Mouse (Mus musculus): ENCODE results near the gene H2-Ab1.

Gene H2-Ab1

DNA sequence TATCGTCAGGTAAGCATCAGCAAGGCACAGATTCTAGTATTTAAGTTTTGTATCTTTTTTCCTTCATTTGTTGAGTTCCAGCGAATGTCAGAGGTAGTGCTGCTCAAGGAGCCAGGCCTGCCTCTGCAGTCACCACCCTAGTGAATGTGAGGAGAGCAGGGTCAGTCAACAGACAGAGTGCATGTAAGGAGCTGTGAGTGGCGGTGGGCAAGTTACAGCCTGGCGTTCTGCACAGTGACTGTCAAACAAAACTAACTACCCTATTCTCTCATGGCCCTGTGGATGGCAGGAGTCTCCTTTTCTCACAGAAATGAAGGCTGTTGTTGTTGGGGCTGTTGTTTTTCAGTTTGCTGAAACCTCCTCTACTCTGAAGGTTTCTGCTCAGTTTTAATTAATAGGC is 27.9 kb downstream of the H2-Ab1 start:
- no peak for DNase-seq (ENCODE audit: low spot score in 2 of 2)

DNA sequence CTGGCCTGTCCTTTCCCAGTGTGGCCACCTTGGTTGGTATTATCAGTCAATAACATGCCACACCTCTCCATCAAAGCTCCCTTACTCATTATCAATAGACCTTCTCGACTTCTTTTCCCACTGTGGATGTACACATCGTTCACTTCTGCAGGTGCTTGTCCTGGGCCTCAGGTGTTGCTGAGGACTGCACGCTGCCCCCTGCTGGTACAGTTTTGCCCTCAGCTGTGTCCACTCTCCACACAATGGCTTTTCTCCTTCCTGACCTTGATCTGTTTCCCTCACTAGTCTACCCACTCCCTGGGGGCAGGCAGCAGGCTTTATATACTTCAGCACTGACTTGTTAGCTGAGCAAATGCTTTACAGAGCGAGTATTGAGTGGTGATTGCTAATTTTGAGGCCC is 28.4 kb downstream of the H2-Ab1 start:
- DNase-seq (ENCODE audit: low spot score in 2 of 2) = no peak

DNA sequence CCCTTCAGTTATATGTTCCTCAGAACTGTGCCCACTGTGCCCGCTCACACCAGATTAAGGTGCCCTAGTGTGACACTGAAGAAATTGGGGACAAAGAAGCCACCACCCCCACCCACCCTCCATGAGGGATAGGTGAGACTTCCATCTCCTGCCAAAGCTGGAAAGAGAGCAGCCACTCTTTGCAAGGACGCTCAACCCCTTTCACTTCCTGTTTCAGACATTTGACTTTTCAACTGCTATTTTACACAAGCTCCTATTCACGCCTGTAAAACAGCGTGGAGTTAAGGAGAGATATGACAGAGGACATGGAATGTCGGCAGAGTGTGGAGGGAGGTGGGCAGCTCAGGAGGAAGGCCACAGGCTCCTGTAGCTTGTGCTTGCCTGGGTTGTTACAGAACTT is 29.0 kb downstream of the H2-Ab1 start:
- no peak for DNase-seq (ENCODE audit: low spot score in 2 of 2)

- DNase-seq (ENCODE audit: low spot score in 2 of 2) = no peak
Observed at GRCm38 (mm10) chr17:34286999-34287398, 29.5 kb downstream of the H2-Ab1 start.

DNA sequence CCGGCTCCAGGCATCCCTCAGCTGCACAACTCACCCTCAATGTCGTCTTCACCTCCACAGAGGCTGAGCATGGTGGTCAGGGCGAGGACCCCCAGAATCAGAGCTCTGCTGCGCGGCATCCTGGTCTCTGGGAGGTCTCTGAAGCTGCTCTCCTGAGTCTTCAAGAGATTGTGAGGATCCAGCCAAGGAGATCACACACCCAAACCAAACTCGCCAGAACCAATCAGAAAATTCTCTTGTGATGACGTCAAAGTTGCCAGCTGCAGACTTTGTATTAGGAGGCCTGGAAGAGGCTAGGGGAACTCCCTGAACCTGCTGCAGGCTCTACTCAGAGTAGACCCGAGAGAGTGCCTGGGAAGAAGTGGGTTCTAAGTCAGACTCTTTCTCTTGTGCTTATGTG is 30.2 kb downstream of the H2-Ab1 start, which contains the start of gene H2-Aa:
Gene H2-Aa, minus strand, starts transcription at position 176 of the 400 bp plus-strand sequence.
- DNase-seq (ENCODE audit: low spot score in 2 of 2) = peak; percentile 32 to 74

DNA sequence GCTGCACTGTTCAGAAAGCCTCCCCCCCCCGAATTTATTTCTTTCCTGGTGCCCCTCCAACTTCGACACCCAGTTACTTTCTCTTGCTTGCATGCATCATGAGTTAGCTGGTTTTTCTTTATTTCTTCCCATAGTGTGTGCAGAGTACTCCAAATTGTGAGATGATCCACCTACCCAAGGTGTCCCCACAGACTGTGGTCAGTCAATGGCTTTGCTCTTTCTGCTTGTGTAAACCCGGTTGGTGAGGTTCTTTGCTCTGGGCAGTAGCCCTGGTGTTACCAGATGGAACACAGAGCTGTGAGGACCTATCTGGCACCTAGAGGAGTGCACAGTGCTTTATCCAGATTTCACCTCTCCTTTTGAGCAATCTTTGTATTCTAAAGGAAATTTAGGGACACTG is 30.6 kb downstream of the H2-Ab1 start:
- no peak for DNase-seq (ENCODE audit: low spot score in 2 of 2)

GRCm38 (mm10) chr17:34291609-34292008 is 34.1 kb downstream of the H2-Ab1 start:
- DNase-seq (ENCODE audit: low spot score in 2 of 2) = peak; percentile 60 to 82

GRCm38 (mm10) chr17:34292570-34292969 is 35.1 kb downstream of the H2-Ab1 start:
- DNase-seq (ENCODE audit: low spot score in 2 of 2) = no peak

- no peak for DNase-seq (ENCODE audit: low spot score in 2 of 2)
Observed at GRCm38 (mm10) chr17:34293533-34293932, 36.0 kb downstream of the H2-Ab1 start.

- DNase-seq (ENCODE audit: low spot score in 2 of 2) = no peak
Observed at GRCm38 (mm10) chr17:34294249-34294648, 36.8 kb downstream of the H2-Ab1 start.

GRCm38 (mm10) chr17:34295307-34295706 is 37.8 kb downstream of the H2-Ab1 start:
- DNase-seq (ENCODE audit: low spot score in 2 of 2) = no peak

- DNase-seq (ENCODE audit: low spot score in 2 of 2) = no peak
Observed at GRCm38 (mm10) chr17:34295891-34296794, 38.7 kb downstream of the H2-Ab1 start.

DNA sequence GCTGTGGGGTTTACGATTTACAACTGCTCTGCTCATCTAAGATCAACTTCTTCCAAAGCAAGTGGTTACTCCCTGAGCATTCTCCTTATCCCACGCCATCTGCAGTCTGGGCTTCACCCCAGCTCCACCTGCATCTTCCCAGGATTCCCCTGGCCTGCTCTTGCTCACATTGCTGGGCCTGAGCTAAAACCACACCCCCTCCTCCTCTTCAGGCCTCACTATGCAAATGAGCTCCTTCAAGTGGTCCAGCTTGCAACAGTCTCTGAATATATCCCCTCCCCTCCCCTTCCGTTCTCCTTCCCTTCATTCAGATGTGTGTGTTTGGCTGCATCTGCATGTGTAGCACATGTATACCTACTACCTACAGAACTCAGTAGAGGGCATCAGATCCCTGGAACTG is 41.9 kb downstream of the H2-Ab1 start:
- DNase-seq (ENCODE audit: low spot score in 2 of 2) = no peak

DNA sequence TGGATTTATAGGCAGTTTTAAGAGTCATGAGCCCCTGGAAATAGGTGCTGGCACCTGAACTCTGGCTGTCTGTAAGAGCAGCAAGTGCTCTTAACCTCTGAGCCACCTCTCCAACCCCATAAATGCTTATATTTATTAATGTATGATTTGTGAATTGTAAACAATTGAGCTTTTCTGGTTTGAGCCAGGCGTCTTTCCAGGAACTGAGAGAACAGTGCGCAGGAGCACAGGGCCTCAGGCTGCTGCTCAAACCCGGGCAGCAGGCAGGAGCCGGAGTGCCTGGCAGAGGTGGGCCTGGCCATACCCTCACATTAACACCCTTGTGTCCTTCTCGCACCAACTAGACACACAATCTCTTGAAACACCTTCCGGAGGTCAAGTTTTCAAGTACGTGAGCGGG is 42.6 kb downstream of the H2-Ab1 start:
- no peak for DNase-seq (ENCODE audit: low spot score in 2 of 2)

DNA sequence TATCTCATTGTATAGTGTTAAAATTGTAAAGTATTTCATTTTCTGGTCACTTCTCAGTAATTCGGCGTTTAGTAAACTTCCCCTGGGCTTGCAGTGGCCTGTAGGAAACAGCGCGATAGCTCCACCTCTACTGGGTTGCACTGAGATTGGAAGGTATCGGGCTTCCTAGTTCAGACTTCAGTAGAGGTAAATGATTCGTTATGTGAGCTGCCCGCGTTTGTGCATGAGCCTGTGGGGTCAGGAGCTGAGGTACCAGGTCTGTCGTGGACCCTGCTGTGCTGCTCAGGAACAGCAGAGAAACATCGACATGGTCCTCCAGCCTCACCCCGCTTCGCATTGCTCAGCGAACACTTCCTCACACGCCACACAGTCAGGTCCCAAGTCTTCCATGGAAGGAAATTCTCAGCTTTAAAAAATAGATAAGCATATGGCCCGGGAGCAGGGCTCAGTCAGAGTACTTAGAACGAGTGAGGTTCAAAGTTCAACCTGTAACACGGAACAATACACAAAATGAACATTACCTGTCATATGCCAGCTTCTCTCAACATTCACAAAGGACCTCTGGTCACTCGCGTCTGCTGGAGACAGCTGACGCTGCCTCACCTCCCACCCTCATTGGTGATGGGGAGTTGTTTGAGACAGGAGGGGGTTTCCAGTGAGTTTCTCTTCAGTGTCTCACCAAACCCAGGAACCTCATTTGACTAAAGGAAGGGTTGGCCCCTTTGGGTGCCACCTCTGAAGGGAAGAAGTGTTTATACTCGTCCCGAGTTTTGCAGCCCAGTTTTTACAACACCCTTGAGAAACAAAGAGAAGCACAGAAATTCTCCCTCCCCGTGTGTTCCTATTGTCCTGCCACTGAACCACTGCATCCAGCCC is 43.4 kb downstream of the H2-Ab1 start:
- DNase-seq (ENCODE audit: low spot score in 2 of 2) = no peak

GRCm38 (mm10) chr17:34301670-34302190 is 44.2 kb downstream of the H2-Ab1 start:
- no peak for DNase-seq (ENCODE audit: low spot score in 2 of 2)

GRCm38 (mm10) chr17:34303789-34304188 is 46.3 kb downstream of the H2-Ab1 start:
- no peak for DNase-seq (ENCODE audit: low spot score in 2 of 2)

GRCm38 (mm10) chr17:34304751-34305150 is 47.3 kb downstream of the H2-Ab1 start:
- peak; percentile 41 to 63 for DNase-seq (ENCODE audit: low spot score in 2 of 2)

DNA sequence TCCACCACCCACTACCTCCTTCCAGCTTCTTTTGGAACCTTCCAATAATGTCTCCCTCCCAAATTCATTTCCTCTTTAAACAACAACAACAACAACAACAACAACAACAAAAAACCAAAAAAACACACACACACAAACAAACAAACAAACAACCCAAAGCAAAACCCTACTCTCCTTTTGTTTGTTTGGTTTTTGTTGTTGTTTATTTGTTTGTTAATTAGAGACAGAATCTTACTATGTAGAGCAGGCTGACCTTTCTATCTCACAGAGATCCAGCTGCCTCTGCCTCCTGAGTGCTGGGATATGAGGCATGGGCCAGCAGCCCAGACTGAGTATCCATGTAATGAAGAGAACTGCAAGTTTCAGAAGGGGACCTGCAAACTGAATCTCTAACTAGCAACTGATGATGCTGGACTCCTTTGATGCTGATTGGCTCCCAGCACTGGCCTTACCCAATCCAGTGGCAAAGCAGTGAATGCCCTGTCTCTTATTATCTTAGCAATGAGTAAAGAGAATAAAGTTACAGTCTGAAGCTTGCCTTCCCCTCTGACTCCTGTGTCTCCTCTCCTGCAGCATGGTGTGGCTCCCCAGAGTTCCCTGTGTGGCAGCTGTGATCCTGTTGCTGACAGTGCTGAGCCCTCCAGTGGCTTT is 48.0 kb downstream of the H2-Ab1 start, which contains the start of gene H2-Eb1:
Gene H2-Eb1, plus strand, starts transcription at position 488 of the 651 bp plus-strand sequence.
- peak; percentile 78 to 86 for DNase-seq (ENCODE audit: low spot score in 2 of 2)

- DNase-seq (ENCODE audit: low spot score in 2 of 2) = no peak
Observed at GRCm38 (mm10) chr17:34306407-34306806, 48.9 kb downstream of the H2-Ab1 start.

DNA sequence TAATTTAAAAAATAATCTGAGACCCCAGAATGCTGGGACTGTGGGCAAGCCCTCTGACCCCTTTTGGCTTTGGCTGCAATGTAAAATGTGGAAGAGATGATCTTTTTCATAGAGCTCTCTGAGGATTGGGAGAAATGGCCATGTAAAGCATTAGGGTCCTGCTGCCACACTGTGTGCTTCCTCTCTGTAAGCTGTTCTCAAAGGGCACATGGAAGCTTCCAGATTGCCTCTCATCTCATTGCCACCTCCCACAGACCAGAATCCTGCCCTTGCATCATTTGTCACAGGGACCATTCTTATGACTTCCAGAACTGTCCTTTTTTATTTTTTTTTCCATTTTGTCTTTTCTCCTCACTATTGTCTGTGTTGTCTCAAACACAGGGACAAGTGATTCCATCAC is 49.7 kb downstream of the H2-Ab1 start:
- DNase-seq (ENCODE audit: low spot score in 2 of 2) = no peak

GRCm38 (mm10) chr17:34308161-34308560 is 50.7 kb downstream of the H2-Ab1 start:
- DNase-seq (ENCODE audit: low spot score in 2 of 2) = no peak
